Mouse (Mus musculus): ENCODE measurements around the gene 2010111I01Rik. TPM values are rescaled to one million over a fixed set of nuclear protein-coding genes. Genes with fewer than 3 reads are reported as not detected.

The 2010111I01Rik gene
- polyA plus RNA-seq, 1 experiment from 2014 or later = 114 TPM

DNA sequence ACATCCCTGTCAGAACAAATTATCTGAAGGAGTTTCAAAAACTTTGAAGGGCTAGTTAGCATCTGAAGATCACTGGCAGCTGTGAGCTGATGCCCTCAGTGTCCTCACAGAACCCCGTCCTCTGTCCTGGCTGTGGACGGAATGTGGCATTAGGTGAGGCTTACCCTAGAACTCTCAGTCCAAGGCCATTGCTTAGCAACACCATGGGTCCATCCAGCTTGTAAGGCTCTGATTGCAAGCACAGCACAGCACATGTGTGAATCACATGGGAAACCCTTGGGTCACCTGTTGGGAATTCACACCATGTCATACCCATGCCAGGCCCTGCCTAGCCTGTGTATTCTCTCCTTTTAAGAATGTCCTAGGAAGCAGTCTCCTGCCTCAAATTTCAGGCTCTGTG, 332.3 kb downstream of the 2010111I01Rik start:
- Histone ChIP-seq H3K9ac (no peak overlapping the region), H3K4me3 (replicated peaks) (no peak overlapping the region), H3K4me2 (no peak overlapping the region), H3K27ac (no peak overlapping the region), H3K9me3 (no peaks in the 10 kb centered on the region), H3K4me1 (peaks cover 19% of the 10 kb centered on the region), H3K36me3 (peaks cover 55% of the 10 kb centered on the region), H3K27me3 (replicated peaks) (no peaks in the 10 kb centered on the region)
- no peak for ATAC-seq (ENCODE audit: insufficient read depth, low FRiP score, low read depth)
- 90% methylated on average over 2 of the region's 2 CpGs for whole genome bisulfite sequencing

- H3K9me3 ChIP-seq = no peaks in the 10 kb centered on the region
- WGBS = 90% methylated on average over 3 of the region's 3 CpGs
- H3K27me3 ChIP-seq (replicated peaks) = no peaks in the 10 kb centered on the region
- H3K4me1 ChIP-seq = peaks cover 16% of the 10 kb centered on the region
- no peak overlapping the region for H3K4me3 ChIP-seq (replicated peaks)
- no peak overlapping the region for H3K4me2 ChIP-seq
- no peak overlapping the region for H3K9ac ChIP-seq
- ATAC-seq (ENCODE audit: insufficient read depth, low FRiP score, low read depth) = no peak
- H3K27ac ChIP-seq = no peak overlapping the region
- peaks cover 65% of the 10 kb centered on the region for H3K36me3 ChIP-seq
Measured at GRCm38 (mm10) chr13:63297933-63298332, 333.2 kb downstream of the 2010111I01Rik start.

DNA sequence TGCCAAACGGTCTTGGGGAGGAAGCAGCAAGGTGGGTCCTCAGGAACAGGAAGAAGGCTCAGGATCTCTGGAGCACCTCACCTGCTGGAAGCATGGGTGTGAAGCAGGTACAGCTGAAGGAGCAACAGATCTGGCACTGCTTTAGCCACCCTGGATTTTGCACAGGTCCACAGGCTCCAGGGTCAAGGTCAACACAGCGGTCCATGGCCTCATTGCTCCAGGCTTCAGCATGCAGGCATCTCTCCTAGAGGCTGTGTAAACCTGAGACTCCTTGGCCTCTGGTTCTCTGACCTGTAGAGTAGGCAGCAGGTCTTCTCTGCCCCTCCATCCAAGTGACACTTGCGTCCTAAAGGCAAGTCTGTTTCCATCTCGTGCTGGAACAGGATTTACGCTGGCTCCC, 334.2 kb downstream of the 2010111I01Rik start:
- H3K36me3 ChIP-seq = peaks cover 72% of the 10 kb centered on the region
- H3K27ac ChIP-seq = no peak overlapping the region
- no peak overlapping the region for H3K4me3 ChIP-seq (replicated peaks)
- H3K4me2 ChIP-seq = no peak overlapping the region
- H3K9ac ChIP-seq = no peak overlapping the region
- WGBS = 90% methylated on average over 5 of the region's 5 CpGs
- ATAC-seq (ENCODE audit: insufficient read depth, low FRiP score, low read depth) = no peak
- H3K27me3 ChIP-seq (replicated peaks) = no peaks in the 10 kb centered on the region
- H3K4me1 ChIP-seq = peaks cover 10% of the 10 kb centered on the region
- H3K9me3 ChIP-seq = no peaks in the 10 kb centered on the region

- Histone ChIP-seq H3K27me3 (replicated peaks) (no peaks in the 10 kb centered on the region), H3K9me3 (no peaks in the 10 kb centered on the region), H3K27ac (no peak overlapping the region), H3K4me3 (replicated peaks) (no peak overlapping the region), H3K36me3 (peaks cover 73% of the 10 kb centered on the region), H3K4me1 (peaks cover 15% of the 10 kb centered on the region), H3K9ac (no peak overlapping the region), H3K4me2 (no peak overlapping the region)
- ATAC-seq (ENCODE audit: insufficient read depth, low FRiP score, low read depth) = no peak
- 73% methylated on average over 7 of the region's 7 CpGs for WGBS
Measured at GRCm38 (mm10) chr13:63300929-63301328, 336.2 kb downstream of the 2010111I01Rik start.

- ATAC-seq (ENCODE audit: insufficient read depth, low FRiP score, low read depth) = no peak
- no peaks in the 10 kb centered on the region for H3K27me3 ChIP-seq (replicated peaks)
- no peaks in the 10 kb centered on the region for H3K9me3 ChIP-seq
- 51% methylated on average over 3 of the region's 3 CpGs for WGBS
- H3K27ac ChIP-seq = no peak overlapping the region; the same call in 1 of the 2 replicates
- peaks cover 66% of the 10 kb centered on the region for H3K36me3 ChIP-seq
- no peak overlapping the region for H3K4me2 ChIP-seq
- H3K4me3 ChIP-seq (replicated peaks) = no peak overlapping the region
- H3K9ac ChIP-seq = no peak overlapping the region
- peaks cover 15% of the 10 kb centered on the region for H3K4me1 ChIP-seq
Measured at GRCm38 (mm10) chr13:63301764-63302209, 337.1 kb downstream of the 2010111I01Rik start.

DNA sequence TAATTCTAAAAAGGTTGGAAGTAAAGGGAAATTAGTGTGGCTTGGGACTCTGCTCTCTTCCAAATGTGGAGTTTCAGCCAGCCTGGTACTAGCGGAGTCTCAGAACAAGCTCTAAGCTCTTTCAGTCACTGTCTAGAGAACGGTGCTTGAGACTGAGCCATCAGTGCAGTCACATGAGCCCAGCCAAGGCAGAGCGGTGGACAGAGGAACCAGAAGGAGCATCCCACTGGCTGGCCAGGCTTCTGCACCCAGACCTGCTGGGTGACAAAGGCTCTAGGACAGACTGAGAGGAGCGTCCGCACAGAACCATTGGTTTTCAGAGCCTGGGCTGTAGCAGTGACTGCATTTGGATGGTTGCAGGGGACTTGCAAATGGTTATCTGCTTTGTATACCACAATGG, 337.7 kb downstream of the 2010111I01Rik start:
- H3K4me3 ChIP-seq (replicated peaks) = no peak overlapping the region
- H3K36me3 ChIP-seq = peaks cover 60% of the 10 kb centered on the region
- ATAC-seq (ENCODE audit: insufficient read depth, low FRiP score, low read depth) = no peak
- no peak overlapping the region for H3K9ac ChIP-seq
- no peak overlapping the region for H3K4me2 ChIP-seq
- peaks cover 15% of the 10 kb centered on the region for H3K4me1 ChIP-seq
- 93% methylated on average over 5 of the region's 5 CpGs for WGBS
- H3K27me3 ChIP-seq (replicated peaks) = no peaks in the 10 kb centered on the region
- no peak overlapping the region for H3K27ac ChIP-seq
- H3K9me3 ChIP-seq = no peaks in the 10 kb centered on the region

DNA sequence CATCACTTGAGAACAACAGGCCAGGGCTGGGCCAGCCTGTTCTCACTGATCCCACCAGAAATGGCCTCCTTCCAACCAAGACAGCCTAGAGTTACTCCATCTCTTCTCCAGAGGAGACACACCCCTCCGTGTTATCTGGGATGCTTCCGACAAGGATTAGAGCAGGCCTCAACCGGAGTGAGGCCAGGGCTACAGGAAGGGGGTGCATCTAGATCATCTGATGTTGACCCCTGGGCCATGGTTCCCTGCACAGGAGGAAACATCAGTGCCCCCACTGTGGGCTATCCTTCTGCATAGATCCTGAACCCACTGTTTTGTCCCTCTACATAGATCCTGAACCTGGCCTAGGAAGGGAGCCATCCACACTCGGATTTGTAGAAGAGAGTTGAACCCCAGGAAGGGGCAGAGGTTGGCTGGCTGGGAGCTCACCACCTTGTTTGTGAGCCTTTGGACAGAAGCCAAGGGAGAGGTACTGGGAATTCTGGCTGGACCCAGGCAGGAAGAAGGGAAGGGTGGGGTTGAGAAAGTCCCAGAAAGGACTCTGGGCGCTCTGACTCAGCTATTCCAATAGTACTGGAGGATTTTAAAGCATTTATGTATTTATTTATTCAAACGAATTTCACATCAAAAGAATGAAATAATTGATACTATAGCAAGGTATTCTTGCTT, 339.6 kb downstream of the 2010111I01Rik start:
- 64% methylated on average over 6 of the region's 6 CpGs for WGBS
- Histone ChIP-seq H3K4me1 (peaks cover 15% of the 10 kb centered on the region), H3K9ac (no peak overlapping the region), H3K27me3 (replicated peaks) (no peaks in the 10 kb centered on the region), H3K36me3 (peaks cover 45% of the 10 kb centered on the region), H3K9me3 (no peaks in the 10 kb centered on the region), H3K27ac (peak overlapping the region; percentile 14; the same call in 1 of the 2 replicates), H3K4me3 (replicated peaks) (no peak overlapping the region), H3K4me2 (no peak overlapping the region)
- no peak for ATAC-seq (ENCODE audit: insufficient read depth, low FRiP score, low read depth)

DNA sequence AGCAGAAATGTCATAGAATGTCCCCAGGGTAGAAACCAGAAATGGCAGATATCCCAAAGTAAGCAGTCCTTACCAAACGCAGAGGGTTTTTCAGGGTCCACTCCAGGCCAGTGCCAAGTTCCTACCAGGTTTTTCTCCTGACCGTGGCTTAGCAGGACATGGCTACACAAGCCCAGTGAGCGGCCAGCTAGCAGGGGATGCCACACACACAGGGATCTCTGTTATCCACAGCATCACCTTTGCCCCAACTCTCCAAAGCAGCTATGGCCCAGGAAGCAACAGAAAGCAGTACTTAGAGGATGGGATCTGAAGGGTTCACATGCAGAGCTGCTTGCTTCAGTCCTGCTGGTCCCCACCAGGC, 340.1 kb downstream of the 2010111I01Rik start:
- 61% methylated on average over 3 of the region's 3 CpGs for WGBS
- no peak for ATAC-seq (ENCODE audit: insufficient read depth, low FRiP score, low read depth)
- H3K4me2 ChIP-seq = no peak overlapping the region
- H3K9ac ChIP-seq = no peak overlapping the region
- no peaks in the 10 kb centered on the region for H3K9me3 ChIP-seq
- H3K27me3 ChIP-seq (replicated peaks) = no peaks in the 10 kb centered on the region
- H3K27ac ChIP-seq = peak overlapping the region; percentile 38; the same call in 1 of the 2 replicates
- H3K4me3 ChIP-seq (replicated peaks) = no peak overlapping the region
- H3K4me1 ChIP-seq = peaks cover 15% of the 10 kb centered on the region
- H3K36me3 ChIP-seq = peaks cover 42% of the 10 kb centered on the region

DNA sequence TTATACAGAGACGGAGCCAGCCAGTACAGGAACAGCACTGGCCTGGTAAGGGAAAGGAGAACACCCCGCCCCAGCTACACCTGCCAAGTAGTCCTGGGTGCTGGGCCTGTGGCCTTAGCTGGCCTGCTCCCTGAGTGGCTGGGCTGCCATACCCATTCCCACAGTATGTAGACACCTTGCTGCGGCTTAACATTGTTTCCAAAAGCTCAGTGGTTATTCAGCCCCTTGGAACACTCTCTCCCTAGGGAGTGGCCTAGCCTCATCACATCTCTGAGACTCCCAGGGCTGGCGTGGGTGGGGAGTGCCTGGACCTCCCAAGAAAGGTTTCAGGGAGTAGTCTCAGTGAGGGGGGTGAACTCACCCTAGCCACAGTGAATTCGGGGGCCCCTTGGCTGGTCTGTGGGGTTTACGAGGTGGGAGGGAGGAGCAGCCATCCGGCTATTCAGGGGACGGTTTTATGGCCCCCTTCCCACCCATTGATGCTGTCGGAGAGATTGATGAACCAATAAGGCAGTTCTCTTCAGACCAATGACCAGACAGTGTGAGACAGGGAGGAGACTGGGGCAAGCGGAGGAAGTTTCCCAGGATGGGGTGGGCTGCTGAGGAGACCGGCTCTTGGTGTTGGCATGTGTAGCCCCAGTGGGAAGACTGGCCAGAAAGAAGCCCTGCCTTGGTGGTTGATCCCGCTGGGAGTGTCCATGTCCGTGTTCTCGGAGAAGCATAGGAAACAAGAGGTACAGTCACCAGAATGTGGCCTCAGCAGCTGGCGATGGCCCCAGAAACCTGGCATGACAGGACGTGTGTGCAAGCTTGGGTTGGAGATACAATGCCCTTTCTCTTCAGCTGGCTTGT, 340.7 kb downstream of the 2010111I01Rik start:
- no peak overlapping the region for H3K4me2 ChIP-seq

GRCm38 (mm10) chr13:63306768-63307167, 342.1 kb downstream of the 2010111I01Rik start:
- Histone ChIP-seq H3K27ac (no peak overlapping the region), H3K4me3 (replicated peaks) (no peak overlapping the region), H3K4me2 (no peak overlapping the region), H3K27me3 (replicated peaks) (no peaks in the 10 kb centered on the region), H3K4me1 (peaks cover 15% of the 10 kb centered on the region), H3K36me3 (peaks cover 23% of the 10 kb centered on the region), H3K9ac (no peak overlapping the region), H3K9me3 (no peaks in the 10 kb centered on the region)
- WGBS = 77% methylated on average over 5 of the region's 5 CpGs
- no peak for ATAC-seq (ENCODE audit: insufficient read depth, low FRiP score, low read depth)

More for the DNA sequence above, 340.7 kb downstream of the 2010111I01Rik start:
- H3K36me3 ChIP-seq = peaks cover 36% of the 10 kb centered on the region
- H3K27me3 ChIP-seq (replicated peaks) = no peaks in the 10 kb centered on the region
- no peak overlapping the region for H3K4me3 ChIP-seq (replicated peaks)
- peaks cover 15% of the 10 kb centered on the region for H3K4me1 ChIP-seq
- ATAC-seq (ENCODE audit: insufficient read depth, low FRiP score, low read depth) = peak; percentile 16; the same call in 1 of the 2 replicates
- H3K9me3 ChIP-seq = no peaks in the 10 kb centered on the region
- WGBS = 60% methylated on average over 16 of the region's 16 CpGs
- H3K27ac ChIP-seq = peak overlapping the region; percentile 38
- no peak overlapping the region for H3K9ac ChIP-seq

- peaks cover 10% of the 10 kb centered on the region for H3K4me1 ChIP-seq
- H3K27ac ChIP-seq = no peak overlapping the region
- no peaks in the 10 kb centered on the region; the same call in 1 of the 2 replicates for H3K36me3 ChIP-seq
- no peak overlapping the region for H3K9ac ChIP-seq
- no peak overlapping the region for H3K4me2 ChIP-seq
- no peak overlapping the region for H3K4me3 ChIP-seq (replicated peaks)
- 80% methylated on average over 3 of the region's 3 CpGs for WGBS
- H3K27me3 ChIP-seq (replicated peaks) = no peaks in the 10 kb centered on the region
- ATAC-seq (ENCODE audit: insufficient read depth, low FRiP score, low read depth) = no peak
- H3K9me3 ChIP-seq = no peaks in the 10 kb centered on the region
Measured at GRCm38 (mm10) chr13:63309563-63309962, 344.9 kb downstream of the 2010111I01Rik start.

DNA sequence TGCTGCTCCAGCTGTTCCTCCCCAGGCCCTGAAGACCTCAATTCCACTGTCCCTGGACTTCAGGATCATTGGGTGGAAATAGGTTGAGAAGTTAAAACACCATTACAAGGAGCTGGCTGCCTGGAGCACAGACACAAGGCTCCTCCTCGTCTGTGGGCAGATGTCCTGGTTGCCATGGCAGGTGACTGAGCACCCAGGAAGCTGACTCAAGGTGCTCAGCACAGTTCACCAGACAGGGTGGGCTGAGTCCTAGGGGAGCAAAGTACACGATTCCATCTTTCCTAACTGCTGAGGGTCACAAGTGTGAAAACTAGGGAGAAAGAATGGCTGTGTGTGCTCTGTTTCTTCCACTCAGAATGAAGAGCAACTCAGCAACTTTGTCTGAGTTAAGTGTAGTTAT, 346.5 kb downstream of the 2010111I01Rik start:
- H3K36me3 ChIP-seq = no peaks in the 10 kb centered on the region; the same call in 1 of the 2 replicates
- no peak overlapping the region for H3K4me2 ChIP-seq
- no peaks in the 10 kb centered on the region for H3K9me3 ChIP-seq
- H3K9ac ChIP-seq = no peak overlapping the region
- ATAC-seq (ENCODE audit: insufficient read depth, low FRiP score, low read depth) = no peak
- no peaks in the 10 kb centered on the region; the same call in 1 of the 2 replicates for H3K4me1 ChIP-seq
- no peaks in the 10 kb centered on the region for H3K27me3 ChIP-seq (replicated peaks)
- H3K4me3 ChIP-seq (replicated peaks) = no peak overlapping the region
- H3K27ac ChIP-seq = no peak overlapping the region
- WGBS = 59% methylated on average over 2 of the region's 2 CpGs

Measured in stomach, embryonic 15.5 days (tissue).